Mouse (Mus musculus) E14TG2a.4 (cell line): ENCODE data around the gene Ubxn10.

Source experiments
- H3K27me3 ChIP-seq: 2 replicates; pipeline ENCODE4 v1.6.1; 2014; ENCODE audit warnings: low read length, control low read depth; ENCODE audit not compliant: insufficient read depth
- H3K36me3 ChIP-seq: 2 replicates; pipeline ENCODE4 v1.6.1; 2014; ENCODE audit warnings: low read length, control low read depth; ENCODE audit not compliant: insufficient read depth
- H3K4me1 ChIP-seq: replicated peaks from 2 replicates; pipeline ENCODE4 v1.6.1; 2014; ENCODE audit warnings: low read depth, low read length, control low read depth
- H3K4me3 ChIP-seq: replicated peaks from 2 replicates; pipeline ENCODE4 v1.5.1; 2014; ENCODE audit warnings: mild to moderate bottlenecking, low read length
- H3K9me3 ChIP-seq: 2 replicates; pipeline ENCODE4 v1.6.1; 2014; ENCODE audit warnings: low read length, control low read depth
- CTCF ChIP-seq: conservative IDR thresholded peaks from 2 replicates; pipeline ENCODE4 v1.5.1; 2014; ENCODE audit warnings: low read length
- NANOG ChIP-seq: IDR thresholded peaks from 2 replicates; pipeline ENCODE4 v1.6.1; 2014; ENCODE audit warnings: borderline replicate concordance, low read length, mixed read lengths
- POU5F1 ChIP-seq: IDR thresholded peaks from 2 replicates; pipeline ENCODE4 v1.6.1; 2014; ENCODE audit warnings: low read length, borderline replicate concordance

Gene Ubxn10

DNA sequence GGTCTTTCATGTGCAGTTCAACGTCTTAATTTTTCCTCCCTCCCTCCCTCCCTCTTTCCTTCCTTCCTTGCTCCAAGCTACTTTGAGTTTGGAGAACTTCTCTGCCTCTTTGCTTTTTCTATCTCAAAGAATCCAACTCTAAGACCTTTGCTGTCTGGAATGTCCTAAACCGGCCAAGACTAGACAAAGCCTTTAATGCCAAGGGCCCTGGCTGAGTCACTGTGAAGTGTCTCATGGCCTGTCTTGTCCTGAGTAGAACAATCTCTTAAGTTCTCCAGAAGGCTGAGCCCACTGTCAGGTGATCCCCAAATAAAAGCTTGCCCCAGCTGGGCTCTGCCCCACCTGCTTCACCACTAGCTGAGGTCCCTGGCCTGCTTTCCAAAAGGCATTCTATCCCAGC is 34.9 kb downstream of the Ubxn10 start:
- Histone ChIP-seq H3K27me3 (no peaks in the 10 kb centered on the region), H3K9me3 (no peaks in the 10 kb centered on the region), H3K4me1 (peaks cover 78% of the 10 kb centered on the region), H3K36me3 (no peaks in the 10 kb centered on the region), H3K4me3 (no peak overlapping the region)
- TF ChIP-seq POU5F1, result no peak
- no peak for TF ChIP-seq NANOG
- no peak for TF ChIP-seq CTCF

DNA sequence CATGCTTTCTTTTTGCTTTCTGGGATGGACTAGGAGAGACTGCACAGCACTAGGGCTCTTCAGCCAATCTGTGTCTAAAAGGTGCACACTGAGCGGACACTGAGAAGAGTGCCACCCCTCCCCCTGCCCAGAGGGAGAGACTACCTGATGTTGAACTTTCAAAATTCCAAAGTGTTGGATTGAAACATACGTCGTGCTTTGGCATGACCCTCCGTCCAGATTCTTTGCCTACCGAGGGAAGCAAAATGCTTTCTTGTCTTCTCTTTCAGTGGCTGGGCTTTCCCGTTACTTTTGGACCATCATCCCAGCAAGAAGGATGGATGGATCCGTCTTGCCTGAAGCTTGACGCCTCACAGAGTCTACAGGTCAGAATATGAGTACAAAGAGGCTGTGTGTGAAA is 35.9 kb downstream of the Ubxn10 start:
- H3K4me3 ChIP-seq, result peak overlapping the region; percentile 35
- TF ChIP-seq NANOG (no peak), POU5F1 (no peak), CTCF (no peak)
- no peaks in the 10 kb centered on the region for H3K9me3 ChIP-seq
- no peaks in the 10 kb centered on the region for H3K36me3 ChIP-seq
- peaks cover 79% of the 10 kb centered on the region for H3K4me1 ChIP-seq
- H3K27me3 ChIP-seq, result no peaks in the 10 kb centered on the region

DNA sequence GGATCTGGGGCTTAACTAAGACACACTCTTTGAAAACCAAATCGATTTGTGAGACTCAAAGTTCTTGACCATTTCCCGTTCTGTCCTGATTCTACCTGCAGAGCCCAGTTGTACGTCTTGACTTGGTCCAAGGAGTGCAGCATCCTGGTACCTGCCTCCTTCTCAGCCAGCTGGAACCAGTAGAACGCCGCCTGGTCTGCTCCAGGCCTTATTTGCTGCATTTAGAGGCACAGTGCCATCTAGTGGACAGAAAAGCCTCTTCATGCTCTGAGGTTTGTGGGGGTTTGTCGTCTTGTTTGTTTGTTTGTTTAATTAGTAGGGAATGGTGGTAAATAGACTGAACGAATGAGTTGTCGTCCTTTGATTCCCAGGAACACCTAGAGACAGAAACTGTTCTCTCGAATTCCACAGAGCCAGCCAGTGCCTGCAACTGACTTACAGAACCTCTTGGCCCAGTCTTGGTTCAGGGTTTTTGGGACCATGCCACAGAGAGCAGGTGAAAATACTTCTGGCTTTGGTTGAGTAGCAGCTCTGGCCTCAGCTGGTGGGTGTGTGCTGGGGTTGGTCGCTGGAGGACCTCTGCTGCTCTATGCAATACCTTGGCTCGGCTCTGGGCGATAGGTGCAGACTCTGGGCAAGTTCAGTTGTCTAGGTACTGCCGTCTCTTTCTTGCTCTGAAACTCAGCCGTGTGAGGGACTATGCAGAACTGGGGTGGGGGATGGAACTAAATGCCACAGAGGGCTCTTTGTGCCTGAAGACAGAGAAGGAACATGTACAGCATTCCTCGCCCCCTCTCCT is 36.6 kb downstream of the Ubxn10 start:
- peak overlapping the region; percentile 35 for H3K4me3 ChIP-seq
- TF ChIP-seq CTCF, result peak; percentile 83
- no peak for TF ChIP-seq NANOG
- peaks cover 74% of the 10 kb centered on the region for H3K4me1 ChIP-seq
- H3K27me3 ChIP-seq, result no peaks in the 10 kb centered on the region
- H3K36me3 ChIP-seq, result no peaks in the 10 kb centered on the region
- H3K9me3 ChIP-seq, result no peaks in the 10 kb centered on the region

DNA sequence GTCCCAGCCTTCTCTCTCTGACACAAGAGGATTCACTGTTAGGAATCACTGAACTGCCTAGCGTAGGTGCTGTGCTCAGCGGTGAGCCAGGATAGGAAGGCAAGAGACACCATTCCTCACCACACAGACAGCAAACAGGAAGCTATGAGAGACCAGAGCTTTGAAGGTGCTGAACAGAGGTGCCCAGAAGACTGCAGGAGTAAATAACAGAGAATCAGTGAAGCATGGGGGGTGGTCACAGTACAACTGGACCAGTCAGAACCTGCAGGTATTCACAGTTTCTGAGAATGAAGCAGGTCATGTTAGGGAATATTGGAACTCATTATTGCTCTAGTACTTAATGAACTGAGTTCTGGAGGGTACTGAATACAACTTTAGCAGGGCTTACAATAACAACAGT is 38.7 kb downstream of the Ubxn10 start:
- Histone ChIP-seq H3K9me3 (no peaks in the 10 kb centered on the region), H3K36me3 (no peaks in the 10 kb centered on the region), H3K4me3 (no peak overlapping the region), H3K4me1 (peaks cover 73% of the 10 kb centered on the region), H3K27me3 (no peaks in the 10 kb centered on the region)
- TF ChIP-seq NANOG, result no peak
- TF ChIP-seq CTCF, result no peak
- TF ChIP-seq POU5F1, result no peak

- Histone ChIP-seq H3K36me3 (no peaks in the 10 kb centered on the region), H3K4me1 (peaks cover 73% of the 10 kb centered on the region), H3K9me3 (no peaks in the 10 kb centered on the region), H3K27me3 (no peaks in the 10 kb centered on the region), H3K4me3 (no peak overlapping the region)
- TF ChIP-seq CTCF (no peak), NANOG (no peak), POU5F1 (no peak)
Observed at GRCm38 (mm10) chr4:138697166-138697860, 39.7 kb downstream of the Ubxn10 start.

- Histone ChIP-seq H3K9me3 (no peaks in the 10 kb centered on the region), H3K4me3 (no peak overlapping the region), H3K27me3 (no peaks in the 10 kb centered on the region), H3K4me1 (peaks cover 76% of the 10 kb centered on the region), H3K36me3 (no peaks in the 10 kb centered on the region)
- TF ChIP-seq POU5F1 (no peak), NANOG (no peak), CTCF (no peak)
Observed at GRCm38 (mm10) chr4:138696720-138697119, 40.2 kb downstream of the Ubxn10 start.

DNA sequence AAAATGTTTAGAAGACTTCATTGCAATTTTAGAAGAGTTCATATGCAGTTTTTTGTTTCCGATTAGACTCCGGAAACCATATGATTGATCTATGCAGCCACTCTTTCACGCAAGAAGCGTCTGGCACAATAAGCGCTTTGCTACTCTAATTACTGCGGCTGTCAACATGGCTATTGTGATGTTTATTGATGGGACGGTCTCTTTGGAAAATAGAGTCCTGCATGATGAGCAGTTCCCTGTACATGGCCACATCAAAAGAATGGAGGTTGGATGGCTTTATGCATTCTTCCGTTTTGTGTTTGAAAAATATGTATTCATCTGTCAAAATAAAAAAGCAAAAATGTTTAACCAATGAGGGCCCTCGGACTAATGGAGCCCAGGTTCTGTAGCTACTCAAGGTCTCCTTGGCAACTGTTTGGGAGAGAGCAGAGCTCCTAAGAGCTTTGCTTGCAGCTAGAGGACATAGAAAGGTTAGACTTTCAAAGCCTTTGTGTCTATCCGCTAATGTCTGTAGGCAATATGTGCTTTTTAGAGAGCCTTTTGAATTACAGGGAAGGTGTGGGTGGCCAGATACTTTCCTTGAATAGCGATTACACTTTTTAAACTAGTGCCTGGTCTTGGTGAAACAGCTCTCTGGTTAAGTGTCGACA is 43.8 kb downstream of the Ubxn10 start:
- no peaks in the 10 kb centered on the region for H3K36me3 ChIP-seq
- TF ChIP-seq CTCF (no peak), NANOG (peak; percentile 34; the same call in 1 of the 2 replicates), POU5F1 (0 out of 2 replicates have a peak, but pooled peaks have one; percentile 6)

GRCm38 (mm10) chr4:138691443-138692181 is 45.4 kb downstream of the Ubxn10 start:
- TF ChIP-seq NANOG (no peak), POU5F1 (no peak), CTCF (no peak)
- H3K27me3 ChIP-seq, result 0 out of 2 replicates have a peak, but pooled peaks cover 2% of the 10 kb centered on the region
- H3K4me3 ChIP-seq, result peak overlapping the region; percentile 26; the same call in 1 of the 2 replicates
- peaks cover 83% of the 10 kb centered on the region for H3K4me1 ChIP-seq
- H3K36me3 ChIP-seq, result no peaks in the 10 kb centered on the region
- no peaks in the 10 kb centered on the region for H3K9me3 ChIP-seq

More for the DNA sequence above, 43.8 kb downstream of the Ubxn10 start:
- Histone ChIP-seq H3K27me3 (no peaks in the 10 kb centered on the region), H3K4me3 (no peak overlapping the region), H3K4me1 (peaks cover 90% of the 10 kb centered on the region), H3K9me3 (no peaks in the 10 kb centered on the region)
